Mouse (Mus musculus) neutrophil, adult 59 days (primary cell): ENCODE measurements around the gene Smoc2. TPM values are rescaled to one million over a fixed set of nuclear protein-coding genes. Genes with fewer than 3 reads are reported as not detected.

Experiments used
- total RNA-seq, 2 experiments: library from RNA; stranded (reverse); gene quantifications; 1 replicate in 1 of 2; 2 replicates in 1 of 2; pipeline ENCODE4 v1.2.4; 2023

Smoc2 gene
- under 1 TPM in 1 of 2 experiments, not detected in 1; 0.20 TPM for total RNA-seq

GRCm38 (mm10) chr17:14279177-14279965, at the start of gene Smoc2:
Smoc2 (plus strand) TSS chr17:14279506.

Other genes starting within 250 kb of the Smoc2 start
- gene Gm7358, start 220.0 kb upstream of the Smoc2 start, total RNA-seq = not detected
- not detected for gene Dact2, start 75.2 kb upstream of the Smoc2 start, total RNA-seq